Mouse (Mus musculus): Measurements from ENCODE around the gene Gm19935. TPM values are rescaled to one million over a fixed set of nuclear protein-coding genes. Genes with fewer than 3 reads are reported as not detected.

Gm19935 gene
- total RNA-seq, 2 experiments from 2014 or later = 0.92 to 1.0 TPM

DNA sequence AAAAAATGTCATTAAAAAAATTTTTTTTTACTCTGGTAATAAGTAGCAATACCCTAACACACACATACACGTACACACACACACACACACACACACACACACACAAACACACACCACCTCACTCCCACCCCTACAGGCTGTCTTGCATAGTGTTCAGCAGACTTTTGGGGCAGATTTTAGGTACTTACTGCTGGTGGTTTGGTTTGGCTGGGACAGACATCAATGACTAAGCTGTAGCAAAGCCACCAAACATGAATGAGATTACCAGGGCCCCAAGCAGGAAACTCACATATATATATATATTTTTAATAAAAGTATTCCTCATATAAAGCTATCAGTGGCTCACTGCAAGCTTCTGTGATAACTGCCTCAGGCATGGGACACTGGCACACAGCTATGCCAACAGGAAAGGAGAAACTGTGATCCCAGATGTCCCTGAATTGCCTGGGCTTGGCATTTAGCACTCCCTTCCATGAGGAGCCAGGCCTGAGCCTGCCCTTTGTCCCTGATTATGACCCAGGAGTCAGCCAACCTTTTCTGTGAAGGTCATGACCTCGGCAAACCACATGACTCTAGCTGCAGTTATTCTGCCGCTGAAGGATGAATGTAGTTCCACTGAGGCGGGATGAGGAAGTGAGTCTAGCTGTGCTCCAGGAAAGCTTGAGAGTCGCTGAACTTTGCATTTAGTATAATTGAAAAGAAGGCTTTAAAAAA lies 15.5 kb upstream of the Gm19935 start:
- intact Hi-C loops (cut with DNase I) = no loop called here

DNA sequence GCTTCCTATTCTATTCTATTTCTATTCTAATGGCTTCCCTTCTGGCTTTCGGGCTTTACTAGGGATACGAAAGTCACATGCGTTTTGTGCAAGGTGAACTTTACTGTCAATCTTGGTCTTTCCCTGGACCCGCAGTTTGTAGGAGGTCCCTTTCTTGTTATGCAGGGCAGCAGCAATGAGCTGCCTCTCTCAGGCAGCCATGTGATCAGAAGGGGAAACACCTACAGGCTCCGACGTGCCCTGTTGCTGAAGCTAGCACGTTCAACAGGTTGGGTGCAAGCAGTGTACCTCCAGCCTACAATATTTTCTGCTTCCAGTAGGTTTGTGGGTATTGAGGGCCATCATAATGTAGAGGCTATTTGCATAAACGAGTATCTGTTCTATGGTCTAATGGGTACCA lies 13.8 kb upstream of the Gm19935 start:
- intact Hi-C loops (cut with DNase I) = no loop called here
- no peak for DNase-seq (ENCODE audit: low spot score in 2 of 2)

More for the DNA sequence above, 15.5 kb upstream of the Gm19935 start:
- no peak for DNase-seq (ENCODE audit: low spot score in 2 of 2)

DNA sequence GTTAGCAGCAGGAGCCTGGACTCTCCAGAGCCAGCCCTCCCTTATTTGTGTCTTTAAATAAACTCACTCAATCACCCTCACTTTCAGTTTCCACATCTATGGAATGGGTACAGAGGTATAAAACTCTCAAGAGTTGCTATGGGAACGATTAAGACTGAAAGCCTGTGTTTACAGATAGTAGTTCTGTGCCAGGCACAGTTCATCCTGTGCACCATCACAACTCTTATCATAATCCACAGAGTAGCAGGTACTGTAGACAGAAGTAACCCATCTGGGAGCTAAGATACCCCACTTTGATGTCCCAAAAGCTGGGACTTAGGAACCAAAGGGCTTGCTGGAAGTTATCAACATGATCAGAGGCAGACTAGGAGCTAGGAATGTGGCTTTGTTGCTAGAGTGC lies 12.6 kb upstream of the Gm19935 start:
- intact Hi-C loops (cut with DNase I) = loop anchor here (1.0 to 5.0 kb wide), 5 partner anchors 39 to 189 kb away; no protein-coding TSS in a partner anchor

DNA sequence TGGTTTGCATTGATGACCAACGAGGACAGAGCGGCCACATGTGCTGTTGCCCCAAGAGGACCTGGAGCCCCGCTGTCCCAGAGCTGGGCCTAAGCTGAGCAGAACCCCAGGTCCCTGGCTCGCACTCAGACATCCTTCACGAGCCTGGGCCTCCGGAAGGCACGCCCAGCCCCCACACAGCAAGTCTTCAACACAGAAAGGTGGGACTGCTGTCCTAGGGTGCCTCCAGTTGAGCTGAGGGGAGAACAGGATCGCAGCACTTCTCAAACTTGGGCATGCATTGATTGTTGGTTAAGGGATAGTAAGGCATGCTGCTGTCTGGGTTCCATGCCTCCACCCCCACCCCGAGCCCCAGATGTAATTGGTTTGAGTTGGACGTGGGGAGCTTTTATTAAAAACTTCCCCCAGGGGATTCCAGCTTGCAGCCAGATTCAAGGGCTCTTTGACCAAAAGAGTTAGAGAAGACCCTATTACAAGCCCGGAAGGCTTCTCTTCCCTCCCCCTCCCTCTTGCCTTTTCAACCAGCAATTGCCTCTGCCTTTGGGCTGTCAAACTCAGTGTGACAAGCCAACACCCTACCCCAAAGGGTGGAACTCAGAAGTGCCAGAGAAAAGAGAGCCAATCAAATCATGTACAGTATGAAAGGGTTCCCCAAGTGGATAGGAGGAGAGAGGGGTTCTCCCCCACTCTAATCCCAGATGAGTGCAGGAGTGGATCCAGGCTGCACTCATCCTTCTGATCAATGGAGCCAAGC lies 12.0 kb upstream of the Gm19935 start:
- peak; percentile 32 to 68 for DNase-seq (ENCODE audit: low spot score in 2 of 2)
- intact Hi-C loops (cut with DNase I) = loop anchor here (1.0 to 5.0 kb wide), 6 partner anchors 40 to 190 kb away; no protein-coding TSS in a partner anchor

More for the DNA sequence above, 12.6 kb upstream of the Gm19935 start:
- DNase-seq (ENCODE audit: low spot score in 2 of 2) = peak in 1 of 2 experiments; percentile 26

DNA sequence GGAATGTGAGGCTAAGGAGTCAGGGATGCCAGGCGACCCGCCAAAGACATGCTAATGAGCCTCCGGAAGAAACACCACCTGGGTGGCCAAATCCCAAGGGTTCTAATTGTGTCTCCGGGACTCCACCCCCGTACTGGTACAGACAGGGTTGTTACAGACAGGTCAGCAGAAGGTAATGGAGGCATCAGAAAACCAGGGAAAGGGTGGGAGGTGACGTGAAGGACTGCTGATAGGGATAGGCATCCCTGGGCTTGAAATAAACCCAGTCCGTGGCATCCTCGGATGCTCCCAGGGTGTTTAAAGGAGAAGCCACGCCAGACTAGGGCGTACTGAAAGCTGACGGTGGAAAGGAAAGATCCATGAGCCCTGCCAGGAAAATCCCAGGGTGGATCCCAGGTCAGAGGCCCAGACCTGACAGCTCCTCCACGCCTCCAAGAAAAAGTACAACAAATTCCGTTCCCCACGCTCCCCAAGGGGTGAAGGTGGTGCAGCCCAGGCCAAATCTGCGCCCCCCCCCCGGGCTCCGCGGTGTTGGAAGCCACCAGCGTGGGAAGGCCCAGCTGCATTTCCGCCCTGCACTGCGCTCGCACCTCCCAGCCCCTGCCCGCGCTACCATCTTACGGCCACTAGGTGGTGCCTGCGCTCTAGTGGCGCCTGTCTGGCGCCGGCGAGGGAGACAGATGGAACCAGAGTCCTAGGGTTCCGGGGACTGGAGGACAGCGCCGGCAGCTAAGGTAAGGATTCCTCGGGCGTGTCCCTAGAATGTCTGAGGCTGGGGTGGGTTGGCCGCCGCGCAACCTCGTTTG lies 11.2 kb upstream of the Gm19935 start, which contains the start of gene Chd9:
Gene Chd9 (plus strand): TSS at position 172 of the 806 bp plus-strand sequence.
- intact Hi-C loops (cut with DNase I) = loop anchor here (1.0 to 5.0 kb wide), 5 partner anchors 40 to 190 kb away; no protein-coding TSS in a partner anchor
- DNase-seq (ENCODE audit: low spot score in 2 of 2) = peak; percentile 97 to 98

DNA sequence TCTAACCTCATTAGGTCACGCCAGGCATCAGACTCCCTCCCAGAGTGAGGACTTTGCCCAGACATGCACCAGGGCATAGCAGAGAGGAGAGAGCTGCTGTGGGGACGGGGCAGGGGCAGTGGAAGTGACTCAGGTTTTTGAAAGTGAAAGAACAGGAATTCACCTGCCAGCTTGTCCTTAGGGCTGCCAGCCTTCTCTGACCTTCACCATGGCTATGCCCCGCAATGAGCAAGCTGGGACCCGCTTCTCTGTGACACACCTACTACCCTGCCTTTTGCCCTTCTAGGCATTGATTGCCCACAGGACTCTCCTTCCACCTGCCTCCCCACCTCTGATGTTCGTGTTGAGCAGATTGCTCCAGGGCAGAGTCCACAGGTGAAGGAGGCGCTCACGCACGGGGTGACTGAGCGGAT lies 8.3 kb upstream of the Gm19935 start:
- intact Hi-C loops (cut with DNase I) = loop anchor here (5.0 kb wide), 1 partner anchor 152 kb away; no protein-coding TSS in a partner anchor
- DNase-seq (ENCODE audit: low spot score in 2 of 2) = no peak

DNA sequence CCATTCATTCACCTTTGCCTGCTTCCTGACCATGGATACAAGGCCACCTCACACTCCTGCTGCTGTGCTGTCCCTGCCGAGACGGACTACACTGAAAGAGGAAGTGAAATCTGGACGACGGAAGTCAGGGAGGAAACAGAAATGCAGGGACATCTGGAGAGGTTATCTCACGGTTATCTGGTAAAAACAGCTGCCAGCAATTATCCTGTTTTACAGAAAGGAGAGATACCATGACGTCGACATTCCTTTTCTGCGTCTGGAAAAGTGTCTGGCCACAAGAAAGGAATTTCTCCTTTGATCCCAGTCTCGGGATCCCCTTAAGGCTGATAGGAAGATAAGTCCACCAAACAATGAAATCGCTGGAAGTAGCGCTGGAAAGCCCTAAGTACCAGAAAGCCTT lies 5.2 kb upstream of the Gm19935 start:
- intact Hi-C loops (cut with DNase I) = no loop called here
- DNase-seq (ENCODE audit: low spot score in 2 of 2) = no peak

DNA sequence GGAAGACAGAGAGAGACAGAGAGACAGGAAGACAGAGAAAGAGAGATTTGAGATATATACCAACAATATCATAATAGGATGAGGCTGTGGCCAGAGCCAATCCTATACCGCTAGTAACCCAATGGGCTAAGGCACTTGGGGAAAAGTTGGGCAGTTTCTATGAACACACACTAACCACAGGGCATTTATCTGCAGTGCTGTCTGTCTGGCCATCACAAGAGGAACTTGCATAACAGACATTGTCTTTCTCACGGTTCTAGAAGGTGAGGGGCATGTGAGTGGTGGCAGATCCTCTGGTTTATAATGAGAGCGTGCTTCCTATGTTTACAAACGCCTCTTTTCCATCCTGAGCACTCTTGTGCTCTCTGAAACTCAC lies 3.1 kb upstream of the Gm19935 start:
- no peak for DNase-seq (ENCODE audit: low spot score in 2 of 2)
- intact Hi-C loops (cut with DNase I) = no loop called here

DNA sequence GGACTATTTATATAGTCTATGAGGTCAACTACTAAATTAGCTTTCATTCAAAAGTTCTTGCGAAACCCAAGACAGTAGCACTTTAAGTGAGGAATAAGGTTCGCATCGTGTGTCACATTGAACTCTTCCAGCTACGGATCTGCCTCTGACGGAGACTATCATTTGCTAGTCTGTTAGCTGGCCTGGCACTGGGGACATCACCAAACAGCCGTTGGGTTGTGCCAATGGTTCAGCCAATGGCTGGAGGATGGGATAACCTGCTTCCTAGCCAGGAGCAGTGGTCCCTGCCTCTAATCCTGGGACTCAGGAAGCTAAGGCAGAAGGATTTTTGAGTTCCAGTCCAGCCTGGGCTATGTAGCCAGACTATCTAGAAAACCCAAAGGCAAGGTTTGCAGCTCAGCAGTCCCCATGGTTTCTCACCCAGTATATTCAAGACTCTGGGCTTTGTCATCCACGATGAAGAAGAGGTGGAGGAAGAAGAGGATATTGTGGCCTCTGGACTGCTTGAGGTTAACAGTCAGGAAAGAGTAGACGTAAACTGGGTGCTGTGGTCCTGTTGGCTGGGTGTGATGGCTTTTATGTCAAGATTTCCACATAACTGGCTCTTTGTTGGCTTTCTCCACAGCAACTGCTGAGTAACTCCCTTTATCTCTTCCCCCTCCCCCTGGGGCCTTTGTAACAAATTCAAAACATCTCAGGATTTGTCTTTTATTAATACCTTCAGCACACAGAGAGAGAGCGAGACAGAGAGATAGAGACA lies 2.5 kb upstream of the Gm19935 start:
- intact Hi-C loops (cut with DNase I) = no loop called here

DNA sequence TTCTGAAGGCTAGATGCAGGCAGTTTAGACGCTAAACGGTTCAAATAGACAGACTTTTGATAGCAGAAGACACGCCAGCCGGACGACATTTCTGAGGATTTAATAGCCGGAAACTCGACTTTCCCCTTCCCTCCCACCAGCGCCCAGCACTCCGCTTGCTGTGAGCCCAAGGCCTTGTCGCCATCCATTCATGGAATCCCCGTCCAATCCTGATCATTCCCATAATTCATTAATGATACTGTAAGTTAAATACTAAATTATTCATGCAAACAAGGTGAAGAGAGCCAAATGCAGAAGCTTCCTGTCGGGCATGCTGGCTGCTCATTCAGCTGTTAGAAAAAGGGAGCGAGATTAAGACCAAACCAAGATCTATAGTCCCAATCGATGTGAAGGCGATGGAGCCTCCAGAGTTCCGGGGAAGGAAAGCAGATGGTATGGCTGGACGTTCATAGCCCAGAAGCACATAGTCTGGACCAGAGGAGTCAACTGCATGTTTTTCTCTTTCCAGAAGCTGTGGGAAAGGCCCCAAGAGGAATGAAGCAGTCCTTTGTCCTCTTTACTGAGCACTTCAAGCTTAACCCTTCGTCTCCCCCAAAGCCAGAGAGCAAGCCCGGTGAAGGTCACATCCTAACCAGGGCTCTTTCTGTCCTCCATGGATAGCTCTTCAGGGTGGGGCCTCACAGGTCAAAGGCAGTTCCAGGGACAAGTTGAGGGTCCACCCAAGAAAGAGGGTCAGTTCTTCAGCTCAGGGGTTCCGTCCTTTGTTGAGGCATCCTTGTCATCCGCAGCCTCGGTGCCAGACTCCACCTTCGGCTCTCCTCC lies 921 bp downstream of the Gm19935 start:
- intact Hi-C loops (cut with DNase I) = no loop called here
- DNase-seq (ENCODE audit: low spot score in 2 of 2) = no peak

More for the DNA sequence above, 2.5 kb upstream of the Gm19935 start:
- no peak for DNase-seq (ENCODE audit: low spot score in 2 of 2)

DNA sequence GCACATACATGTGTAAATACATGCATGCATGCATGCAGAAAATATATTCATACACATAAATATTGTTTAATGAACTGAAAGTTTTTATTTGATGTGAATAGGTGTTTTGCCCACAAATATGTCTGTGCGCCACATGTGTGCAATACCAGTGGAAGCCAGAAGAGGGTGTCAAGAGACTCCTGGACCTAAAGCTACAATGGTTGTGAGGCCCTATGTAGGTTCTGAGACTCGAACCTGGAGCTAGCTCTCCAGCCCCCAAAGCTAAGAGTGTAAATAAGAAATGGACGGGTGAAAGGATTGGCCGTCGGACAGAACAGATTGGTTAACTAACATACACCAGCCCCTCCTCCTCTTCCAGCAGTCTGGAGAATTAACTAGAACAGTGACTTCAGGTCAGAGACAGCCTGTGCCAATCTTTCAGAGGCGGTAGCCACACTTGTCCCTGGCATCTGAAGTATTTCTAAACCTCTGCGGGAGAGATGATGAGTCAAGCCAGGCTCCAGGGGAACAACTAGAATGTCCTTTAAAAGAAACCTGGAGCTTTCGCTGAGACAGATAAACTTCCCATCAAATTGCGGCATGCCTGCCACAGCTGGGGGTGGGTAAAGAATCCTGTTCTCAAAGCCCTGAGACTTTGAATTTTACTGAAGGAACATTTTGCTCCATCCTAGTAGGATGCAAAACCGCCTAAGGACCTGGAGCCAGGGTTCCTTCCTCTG lies 3.4 kb downstream of the Gm19935 start:
- DNase-seq (ENCODE audit: low spot score in 2 of 2) = peak in 1 of 2 experiments; percentile 52
- intact Hi-C loops (cut with DNase I) = no loop called here

DNA sequence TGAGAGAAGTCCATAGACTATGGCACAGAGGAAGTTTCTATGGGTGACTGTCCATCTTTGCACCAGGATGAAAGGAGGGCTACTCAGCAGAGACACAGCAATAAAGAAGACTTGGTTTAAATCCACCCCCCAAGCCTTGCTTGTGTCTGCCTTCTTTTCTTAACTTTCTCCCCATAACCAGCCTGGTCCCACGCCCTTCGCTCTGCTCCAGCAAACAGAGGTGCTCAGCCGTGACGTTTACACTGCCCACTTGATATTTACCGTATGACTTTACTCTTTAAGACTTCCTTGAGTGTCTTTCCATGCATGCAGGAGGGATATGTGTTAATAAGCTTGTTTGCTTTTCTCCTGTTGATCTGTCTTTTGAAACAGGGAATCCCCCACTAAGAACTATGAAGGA lies 17.7 kb downstream of the Gm19935 start:
- no peak for DNase-seq (ENCODE audit: low spot score in 2 of 2)
- intact Hi-C loops (cut with DNase I) = no loop called here

DNA sequence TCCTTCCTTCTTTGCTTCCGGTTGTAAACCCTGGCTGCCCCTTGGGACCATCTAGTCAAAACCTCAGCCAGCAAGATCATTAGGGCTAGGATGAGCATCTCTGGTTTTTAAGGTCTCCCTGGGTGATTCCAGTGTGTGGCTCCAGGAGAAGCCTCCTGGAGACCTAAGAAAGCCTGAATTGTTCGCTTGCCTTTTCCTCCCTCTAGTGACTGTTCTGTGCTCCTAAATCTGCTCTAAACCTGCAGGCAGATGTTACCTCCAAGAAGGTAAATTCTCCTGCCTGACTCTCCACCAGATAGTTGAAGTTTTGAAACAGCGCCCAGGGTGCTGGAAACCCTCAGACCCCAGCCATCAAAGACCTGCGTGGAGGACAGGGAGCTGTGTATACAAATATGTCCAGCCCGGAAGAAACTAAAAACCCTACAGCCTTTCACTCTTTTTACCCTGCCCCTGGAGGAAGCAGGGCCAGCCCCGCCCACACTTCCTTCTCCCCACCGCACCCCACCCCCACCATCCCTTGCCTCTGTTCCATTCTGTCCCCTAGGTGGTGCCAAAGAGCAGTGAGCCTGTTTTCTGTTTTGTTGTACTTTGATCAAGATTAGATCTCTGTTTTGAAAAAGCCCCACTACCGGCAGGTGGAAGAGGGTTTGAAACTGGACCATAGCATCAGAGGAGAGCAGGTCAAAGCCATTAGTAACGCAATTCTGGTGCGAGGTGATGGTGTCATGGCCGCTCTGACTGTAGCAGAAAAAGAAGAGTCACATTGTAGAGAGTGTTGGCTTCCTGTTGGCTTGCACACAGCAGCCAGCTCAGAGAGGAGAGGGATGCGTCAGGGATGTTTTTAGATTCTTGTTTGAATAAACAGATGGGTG lies 22.0 kb downstream of the Gm19935 start:
- intact Hi-C loops (cut with DNase I) = loop anchor here (5.0 kb wide), 1 partner anchor 83 kb away; no protein-coding TSS in a partner anchor
- peak; percentile 31 to 58 for DNase-seq (ENCODE audit: low spot score in 2 of 2)

DNA sequence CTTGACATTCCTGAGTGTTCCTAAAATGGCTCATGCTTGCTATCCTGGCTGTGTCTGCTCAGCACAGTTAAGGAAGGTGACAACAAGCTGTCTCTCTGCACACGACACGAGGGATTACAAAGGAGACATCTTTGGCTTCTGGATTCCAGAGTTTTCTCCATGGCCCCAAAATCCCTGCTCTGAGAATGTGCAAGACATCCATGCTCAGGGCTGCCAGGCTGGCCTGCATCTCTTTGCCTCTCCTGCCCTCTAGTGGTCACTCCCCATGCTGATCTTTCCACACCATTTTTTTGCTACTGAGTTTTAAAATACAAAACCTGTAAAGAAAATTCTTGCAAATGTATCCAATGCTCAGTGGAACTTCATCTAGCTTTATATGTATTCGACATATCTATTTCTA lies 23.5 kb downstream of the Gm19935 start:
- DNase-seq (ENCODE audit: low spot score in 2 of 2) = peak; percentile 87 to 90
- intact Hi-C loops (cut with DNase I) = loop anchor here (1.0 to 5.0 kb wide), 3 partner anchors 81 to 943 kb away; no protein-coding TSS in a partner anchor

DNA sequence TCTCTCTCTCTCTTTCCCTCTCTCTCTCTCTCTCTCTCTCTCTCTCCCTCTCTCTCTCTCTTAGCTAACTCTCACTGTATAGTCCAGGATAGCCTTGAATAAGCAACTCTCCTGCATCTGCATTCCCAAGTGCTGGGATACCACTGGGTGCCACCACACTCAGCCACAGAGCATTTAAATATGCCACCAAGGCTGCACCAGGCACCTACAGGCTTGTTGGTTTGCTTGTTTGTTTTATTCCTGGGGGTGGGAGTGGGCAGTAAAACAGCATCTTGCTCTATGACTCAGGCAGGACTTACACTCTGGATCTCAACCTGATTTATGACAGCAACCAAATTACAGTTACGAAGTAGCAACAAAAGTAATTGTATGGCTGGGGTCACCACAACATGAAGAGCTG lies 25.6 kb downstream of the Gm19935 start:
- intact Hi-C loops (cut with DNase I) = loop anchor here (2.0 to 5.0 kb wide), 2 partner anchors 79 to 941 kb away; no protein-coding TSS in a partner anchor
- DNase-seq (ENCODE audit: low spot score in 2 of 2) = no peak

DNA sequence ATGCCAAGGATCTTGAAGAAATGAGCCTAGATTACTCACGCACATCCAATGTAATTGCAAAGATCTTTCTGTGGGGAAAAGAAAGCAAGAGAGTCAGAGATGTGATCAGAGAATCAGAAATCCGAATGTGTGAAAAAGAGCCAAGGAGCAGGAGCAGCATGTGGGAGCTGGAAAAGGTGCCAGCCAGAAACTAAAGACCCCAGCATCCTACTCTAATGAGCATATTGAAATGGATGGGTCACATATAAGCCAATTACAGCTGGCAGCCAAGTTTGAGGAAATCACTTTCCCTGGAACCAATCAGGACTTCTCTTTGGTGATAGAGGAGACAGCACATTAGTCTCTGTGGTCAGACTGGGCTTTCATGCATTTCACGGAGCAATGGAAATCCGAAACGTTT lies 47.4 kb downstream of the Gm19935 start:
- intact Hi-C loops (cut with DNase I) = no loop called here
- no peak for DNase-seq (ENCODE audit: low spot score in 2 of 2)

Data from left cerebral cortex, postnatal 25 days (tissue).